Mouse (Mus musculus) forebrain, embryonic 13.5 days (tissue): ENCODE measurements at regions not wholly inside any gene's neighbourhood (a gene's known extent, or its start where the extent isn't known, plus 50 kb on each side); places are given as distances from the start of the nearest gene placed in this dataset.
A peak's percentile ranks its signal among the peaks of the same experiment; 100 is the strongest.

ENCODE experiments used
- ATAC-seq: fragments of 200-750 bp; cut with Nextera tagmentation; 2 replicates; pipeline ENCODE4 v1.8.0; 2017
- H3K27ac ChIP-seq: fragments of 300-500 bp; sonication (generic); 2 replicates; pipeline ENCODE4 v1.5.1; 2015; ENCODE audit warnings: inconsistent platforms, mild to moderate bottlenecking, moderate library complexity
- H3K27me3 ChIP-seq: fragments of 300-500 bp; sonication (generic); 2 replicates; pipeline ENCODE4 v1.6.1; 2015; ENCODE audit warnings: mild to moderate bottlenecking, inconsistent platforms
- H3K36me3 ChIP-seq: fragments of 300-500 bp; sonication (generic); 2 replicates; pipeline ENCODE4 v1.6.1; 2015; ENCODE audit warnings: mild to moderate bottlenecking, inconsistent platforms; ENCODE audit not compliant: poor library complexity, severe bottlenecking
- H3K4me1 ChIP-seq: fragments of 300-500 bp; sonication (generic); 2 replicates; pipeline ENCODE4 v1.6.1; 2015; ENCODE audit warnings: inconsistent platforms
- H3K4me2 ChIP-seq: fragments of 300-500 bp; sonication (generic); 2 replicates; pipeline ENCODE4 v1.6.1; 2015; ENCODE audit warnings: inconsistent platforms, mild to moderate bottlenecking, moderate library complexity
- H3K4me3 ChIP-seq: fragments of 300-500 bp; sonication (generic); 2 replicates; pipeline ENCODE4 v1.5.1; 2015; ENCODE audit warnings: mild to moderate bottlenecking, inconsistent platforms
- H3K9ac ChIP-seq: fragments of 300-500 bp; sonication (generic); 2 replicates; pipeline ENCODE4 v1.6.1; 2015; ENCODE audit warnings: mild to moderate bottlenecking, inconsistent platforms
- H3K9me3 ChIP-seq: fragments of 300-500 bp; sonication (generic); replicated peaks from 2 replicates; pipeline ENCODE4 v1.6.1; 2016; ENCODE audit warnings: inconsistent platforms
- WGBS: fragments of 180-500 bp; shearing (Covaris S2); methylation state at CpG from one replicate; pipeline ENCODE4 v1.1.7; 2015; 5-methylcytosine and 5-hydroxymethylcytosine counted together

DNA sequence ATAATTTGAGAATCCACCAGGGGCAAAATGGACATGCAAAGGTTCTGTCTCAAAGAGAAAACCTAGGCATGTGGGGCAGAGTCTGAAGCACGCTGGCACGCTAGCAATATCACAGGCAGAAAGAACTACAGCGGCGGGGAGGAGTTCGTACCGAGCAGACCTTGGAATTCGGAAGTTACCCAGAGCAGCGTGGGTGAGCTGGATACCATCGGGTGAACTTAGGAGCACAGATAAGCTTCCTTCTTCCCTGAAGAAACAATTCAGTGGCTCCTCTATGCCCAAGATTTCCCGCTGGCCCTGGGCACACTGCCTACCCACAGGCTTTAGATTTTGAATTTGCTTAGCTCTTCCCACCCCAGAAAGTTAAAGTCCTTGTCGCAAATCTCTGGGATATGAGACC lies 129.1 kb downstream of the Nhlrc3 start:
- H3K27ac ChIP-seq = no peak overlapping the region
- 60% methylated on average over 11 of the region's 11 CpGs for WGBS

DNA sequence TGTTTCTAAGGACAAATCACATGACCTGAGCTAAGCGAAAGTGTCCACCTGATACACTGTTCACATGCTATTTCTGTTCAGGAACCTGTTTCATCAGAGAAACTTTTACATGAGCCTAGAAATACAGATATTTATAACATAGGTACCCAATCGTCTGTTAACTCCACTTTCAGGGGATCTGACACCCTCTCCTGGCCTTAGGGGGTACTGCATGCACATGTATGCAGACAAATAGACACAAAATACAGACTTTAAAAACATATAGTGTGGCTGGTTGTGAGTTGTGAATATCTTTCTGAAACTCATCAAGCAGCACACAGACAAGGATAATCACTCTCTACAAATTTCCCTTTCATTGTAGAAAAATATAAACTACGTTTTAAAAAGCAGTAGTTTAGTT lies 133.6 kb downstream of the Nhlrc3 start:
- H3K4me2 ChIP-seq = no peak overlapping the region
- H3K9ac ChIP-seq = no peak overlapping the region
- no peaks in the 10 kb centered on the region for H3K9me3 ChIP-seq
- no peaks in the 10 kb centered on the region for H3K27me3 ChIP-seq
- H3K36me3 ChIP-seq = no peaks in the 10 kb centered on the region
- no peak overlapping the region for H3K4me3 ChIP-seq
- ATAC-seq = no peak
- no peak overlapping the region for H3K27ac ChIP-seq
- H3K4me1 ChIP-seq = peaks cover 5% of the 10 kb centered on the region
- 59% methylated on average over 3 of the region's 3 CpGs for WGBS

More for the DNA sequence above, 129.1 kb downstream of the Nhlrc3 start:
- H3K4me3 ChIP-seq = no peak overlapping the region
- ATAC-seq = no peak
- no peaks in the 10 kb centered on the region for H3K9me3 ChIP-seq
- H3K4me1 ChIP-seq = no peaks in the 10 kb centered on the region
- H3K27me3 ChIP-seq = no peaks in the 10 kb centered on the region
- no peak overlapping the region for H3K9ac ChIP-seq
- no peaks in the 10 kb centered on the region for H3K36me3 ChIP-seq
- H3K4me2 ChIP-seq = no peak overlapping the region

DNA sequence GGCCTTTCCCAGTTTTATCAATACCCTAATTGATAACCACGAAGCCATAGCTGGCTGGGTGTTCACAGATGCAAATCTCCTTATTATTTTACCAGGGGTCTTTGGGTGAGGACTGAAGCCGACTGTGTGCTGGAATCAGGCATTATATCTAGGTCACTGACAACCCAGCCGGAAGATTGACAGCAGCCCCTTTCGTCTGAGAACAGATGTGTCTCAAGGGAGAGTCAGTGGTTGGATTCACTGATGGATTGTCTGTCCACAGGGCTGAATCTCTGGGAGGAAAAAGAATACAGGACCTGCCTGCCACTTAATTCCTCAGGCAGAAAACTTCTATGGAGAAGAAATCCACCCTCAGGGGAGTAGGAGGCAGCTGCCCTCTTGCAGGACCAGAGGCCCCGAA lies 135.7 kb downstream of the Nhlrc3 start:
- no peak for ATAC-seq
- no peak overlapping the region for H3K4me2 ChIP-seq
- no peak overlapping the region for H3K9ac ChIP-seq
- WGBS = 39% methylated on average over 5 of the region's 5 CpGs
- no peaks in the 10 kb centered on the region for H3K9me3 ChIP-seq
- H3K36me3 ChIP-seq = no peaks in the 10 kb centered on the region
- H3K27me3 ChIP-seq = no peaks in the 10 kb centered on the region
- no peak overlapping the region for H3K4me3 ChIP-seq
- no peak overlapping the region for H3K27ac ChIP-seq
- H3K4me1 ChIP-seq = peaks cover 14% of the 10 kb centered on the region

DNA sequence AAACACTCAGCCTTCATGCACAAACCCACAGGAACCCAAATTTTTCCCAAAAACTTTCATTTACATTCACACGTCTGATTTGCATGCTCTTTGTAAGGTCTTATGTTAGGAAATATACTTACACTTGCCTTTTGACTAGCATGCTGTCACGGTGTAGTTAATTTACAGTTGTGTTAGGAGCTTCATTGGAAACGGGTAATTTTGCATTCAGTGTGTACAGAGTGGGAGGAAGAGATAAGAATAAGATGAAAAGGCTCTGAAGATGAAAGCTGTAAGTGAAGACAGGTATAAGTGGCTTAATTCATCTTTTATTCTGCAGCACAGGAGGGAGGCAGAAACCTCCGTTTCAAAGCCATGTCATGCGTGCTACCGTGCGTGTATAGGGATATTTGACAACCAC lies 136.2 kb downstream of the Nhlrc3 start:
- H3K27ac ChIP-seq = no peak overlapping the region
- H3K27me3 ChIP-seq = no peaks in the 10 kb centered on the region
- H3K9ac ChIP-seq = no peak overlapping the region
- H3K4me3 ChIP-seq = no peak overlapping the region
- 63% methylated on average over 7 of the region's 7 CpGs for WGBS
- ATAC-seq = no peak
- peaks cover 14% of the 10 kb centered on the region for H3K4me1 ChIP-seq
- H3K9me3 ChIP-seq = no peaks in the 10 kb centered on the region
- H3K36me3 ChIP-seq = no peaks in the 10 kb centered on the region
- H3K4me2 ChIP-seq = no peak overlapping the region

DNA sequence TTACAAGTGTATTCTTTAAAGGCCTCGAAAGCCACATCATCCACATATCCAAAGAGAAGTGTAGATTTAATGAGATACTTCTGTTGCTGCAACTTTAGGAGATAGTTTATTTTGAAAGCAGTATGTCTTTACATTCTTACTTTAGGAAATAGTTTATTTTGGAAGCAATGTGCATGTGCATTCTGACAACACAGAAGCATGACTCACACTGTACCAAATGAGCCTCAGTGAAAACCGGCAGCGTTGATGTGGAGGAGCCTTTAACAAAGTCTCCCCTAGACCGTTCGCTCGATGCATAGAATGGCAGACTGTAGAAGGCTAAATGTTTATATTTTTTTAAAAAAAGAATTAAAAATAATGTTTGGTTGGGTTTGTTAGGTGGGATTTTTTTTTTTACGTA lies 138.1 kb downstream of the Nhlrc3 start:
- no peak for ATAC-seq
- peaks cover 14% of the 10 kb centered on the region for H3K4me1 ChIP-seq
- no peak overlapping the region for H3K9ac ChIP-seq
- H3K36me3 ChIP-seq = no peaks in the 10 kb centered on the region
- no peak overlapping the region for H3K27ac ChIP-seq
- WGBS = 93% methylated on average over 7 of the region's 7 CpGs
- no peak overlapping the region for H3K4me3 ChIP-seq
- H3K9me3 ChIP-seq = no peaks in the 10 kb centered on the region
- H3K27me3 ChIP-seq = no peaks in the 10 kb centered on the region
- H3K4me2 ChIP-seq = no peak overlapping the region

DNA sequence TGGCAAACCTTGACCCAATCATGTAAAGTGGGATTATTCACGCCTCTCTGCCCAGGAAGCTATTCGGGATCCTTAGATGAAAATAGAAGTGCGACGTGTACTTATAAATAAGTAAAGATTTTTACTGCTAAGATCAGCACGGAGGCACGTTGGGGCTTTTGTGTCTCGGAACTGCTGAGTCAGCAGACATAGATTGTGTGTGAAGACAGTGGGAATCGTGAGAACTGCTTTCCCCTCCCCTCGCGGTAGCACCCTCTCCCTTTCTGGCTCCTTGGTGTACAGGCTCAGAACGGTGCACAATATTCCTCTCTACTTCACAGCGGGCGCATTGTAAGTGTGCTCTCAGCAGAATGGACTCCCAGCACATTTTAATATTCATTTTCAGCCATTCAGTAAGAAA lies 138.7 kb downstream of the Nhlrc3 start:
- no peak overlapping the region for H3K27ac ChIP-seq
- peak; percentile 43; the same call in 1 of the 2 replicates for ATAC-seq
- peak overlapping the region; percentile 10; the same call in 1 of the 2 replicates for H3K4me2 ChIP-seq

DNA sequence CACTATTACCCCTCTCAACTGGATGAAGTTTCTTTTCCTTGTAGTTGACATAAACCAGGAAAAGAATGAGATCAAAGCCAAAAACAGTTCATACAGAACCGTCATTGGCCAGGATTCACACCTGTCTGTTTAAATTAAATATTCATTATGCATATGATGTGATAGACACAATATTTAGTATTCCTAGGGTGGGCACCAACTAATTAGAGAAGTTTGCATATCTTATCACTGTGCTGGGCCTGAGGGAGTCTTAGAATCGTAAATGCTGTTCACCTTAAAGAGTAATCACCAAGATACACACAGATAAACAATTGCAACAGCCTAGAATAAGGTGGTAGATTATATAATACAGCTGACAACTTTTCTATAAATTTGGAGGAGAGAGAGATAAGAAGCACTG lies 147.7 kb downstream of the Nhlrc3 start:
- Histone ChIP-seq H3K4me2 (no peak overlapping the region), H3K36me3 (no peaks in the 10 kb centered on the region), H3K4me3 (no peak overlapping the region), H3K27ac (no peak overlapping the region), H3K9ac (no peak overlapping the region), H3K9me3 (no peaks in the 10 kb centered on the region), H3K4me1 (no peaks in the 10 kb centered on the region), H3K27me3 (no peaks in the 10 kb centered on the region)
- WGBS = 73% methylated on average over 2 of the region's 2 CpGs
- ATAC-seq = no peak

More for the DNA sequence above, 138.7 kb downstream of the Nhlrc3 start:
- Histone ChIP-seq H3K36me3 (no peaks in the 10 kb centered on the region), H3K27me3 (no peaks in the 10 kb centered on the region), H3K4me3 (no peak overlapping the region), H3K4me1 (peaks cover 14% of the 10 kb centered on the region), H3K9me3 (no peaks in the 10 kb centered on the region), H3K9ac (no peak overlapping the region)
- WGBS = 62% methylated on average over 13 of the region's 13 CpGs
